Comparison of ENCODE assay signal across 11 mouse cellular contexts in the genomic region with DNA sequence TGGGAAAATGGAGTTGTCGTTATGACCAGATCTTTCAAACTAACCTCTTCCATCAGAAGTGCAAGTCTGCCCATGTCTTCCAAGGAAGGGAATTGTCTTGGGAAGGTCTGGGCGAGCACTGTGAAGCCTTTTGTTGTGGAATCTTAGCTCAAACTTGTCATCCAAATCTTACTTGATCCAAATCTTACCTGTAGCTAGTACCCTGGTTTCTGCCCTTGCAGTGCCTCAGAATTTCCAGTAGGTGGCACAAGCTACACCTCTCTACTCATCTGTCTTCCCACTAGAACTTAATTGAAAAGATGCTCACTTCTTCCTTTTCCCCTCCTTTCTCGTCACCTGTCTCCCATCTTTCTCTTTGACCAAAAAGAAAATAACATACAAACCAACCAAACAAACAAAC. TPM values are rescaled to one million over a fixed set of nuclear protein-coding genes. Genes with fewer than 3 reads are reported as not detected.
DNase-seq lines count a peak whose midpoint lies in the region; ATAC-seq and TF ChIP-seq lines count a peak whose summit lies in the region.
"Had no signal": no experiment of that assay in that cellular context is flagged by ENCODE, and none has a peak within 500 bp of the region (broad histone marks: within the 10 kb centered on the region; RNA-seq: fewer than 3 reads in every experiment).

No protein-coding gene starts in this region.

- in situ Hi-C loops in ES-E14 (cut with MboI; ENCODE audit: low sequenced_read_pairs in 2 of 2, unreplicated experiment in 2 of 2) = loop anchor here (10.0 to 25.0 kb wide), 2 partner anchors 594 to 602 kb away; no protein-coding TSS in a partner anchor

- intact Hi-C loops in heart, postnatal 25 days (cut with DNase I) = loop anchor here (5.0 kb wide), 1 partner anchor 397 kb away; no protein-coding TSS in a partner anchor

- no peaks in the 10 kb centered on the region for H3K4me1 ChIP-seq in heart, postnatal 0 days (ENCODE audit: control insufficient read depth, insufficient read depth)
- no peaks in the 10 kb centered on the region for H3K4me1 ChIP-seq in midbrain, embryonic 14.5 days (ENCODE audit: control insufficient read depth, insufficient read depth, low read length)
- H3K4me1 ChIP-seq in midbrain, embryonic 10.5 days = peaks cover 27% of the 10 kb centered on the region
- no peaks in the 10 kb centered on the region for H3K4me1 ChIP-seq in ES-E14 (ENCODE audit: control insufficient read depth in 2 of 2, insufficient read depth in 2 of 2, low read length in 2 of 2, poor library complexity in 1 of 2)
- H3K4me1 ChIP-seq: heart, embryonic 15.5 days had no signal

- H3K27me3 ChIP-seq in heart, postnatal 0 days (ENCODE audit: control insufficient read depth, insufficient read depth, low read length) = no peaks in the 10 kb centered on the region
- H3K27me3 ChIP-seq in midbrain, embryonic 14.5 days (ENCODE audit: control insufficient read depth, insufficient read depth, low read length) = no peaks in the 10 kb centered on the region
- H3K27me3 ChIP-seq in midbrain, embryonic 10.5 days (ENCODE audit: low read depth, poor library complexity, severe bottlenecking) = no peaks in the 10 kb centered on the region
- H3K27me3 ChIP-seq: heart, embryonic 15.5 days had no signal

- TF ChIP-seq CTCF in heart, postnatal 0 days (IDR thresholded peaks at IDR 0.05; ENCODE audit: low read depth) = peak; percentile 49

- no peak overlapping the region for H3K9ac ChIP-seq in heart, postnatal 0 days (replicated peaks; ENCODE audit: low read depth, low read length)
- no peak overlapping the region for H3K9ac ChIP-seq in midbrain, embryonic 14.5 days (replicated peaks; ENCODE audit: low read length)
- H3K9ac ChIP-seq in ES-E14 (ENCODE audit: insufficient read depth, low read depth, low read length, poor library complexity, severe bottlenecking) = no peak overlapping the region
- H3K9ac ChIP-seq: heart, embryonic 15.5 days had no signal

- no peak for TF ChIP-seq EP300 in heart, postnatal 0 days (IDR thresholded peaks at IDR 0.05; ENCODE audit: low read depth)

- no peak for DNase-seq in heart, postnatal 0 days (ENCODE audit: low spot score)
- no peak for DNase-seq in heart, postnatal 25 days (ENCODE audit: low spot score)
- DNase-seq in midbrain, embryonic 14.5 days = peak; percentile 46
- DNase-seq in midbrain, embryonic 10.5 days (ENCODE audit: low spot score) = no peak
- DNase-seq in ES-E14 (ENCODE audit: low read depth, low spot score) = no peak
- DNase-seq in naive thymus-derived CD4-positive, alpha-beta T cell, adult 2 months (ENCODE audit: low read depth) = peak; percentile 41
- no peak for DNase-seq in kidney, adult 18-20 months
- DNase-seq: kidney, postnatal 14 days; right cerebral cortex, adult 18-20 months had no signal

- no peak overlapping the region for H3K4me2 ChIP-seq in heart, postnatal 0 days (ENCODE audit: low read depth, low read length)
- H3K4me2 ChIP-seq in midbrain, embryonic 14.5 days (ENCODE audit: low read length) = no peak overlapping the region
- H3K4me2 ChIP-seq: heart, embryonic 15.5 days had no signal

- H3K36me3 ChIP-seq in heart, postnatal 0 days (replicated peaks; ENCODE audit: control insufficient read depth, insufficient read depth, low read length) = no peaks in the 10 kb centered on the region
- H3K36me3 ChIP-seq in midbrain, embryonic 14.5 days (ENCODE audit: control insufficient read depth, insufficient read depth, low read length) = peaks cover 13% of the 10 kb centered on the region
- H3K36me3 ChIP-seq in midbrain, embryonic 10.5 days = 0 out of 2 replicates have a peak, but pooled peaks cover 3% of the 10 kb centered on the region
- H3K36me3 ChIP-seq in ES-E14 (ENCODE audit: control insufficient read depth, insufficient read depth, low read length, poor library complexity, severe bottlenecking) = no peaks in the 10 kb centered on the region
- H3K36me3 ChIP-seq: heart, embryonic 15.5 days had no signal

- H3K9me3 ChIP-seq in heart, postnatal 0 days (replicated peaks; ENCODE audit: control insufficient read depth, low read length) = no peaks in the 10 kb centered on the region
- H3K9me3 ChIP-seq in midbrain, embryonic 14.5 days (ENCODE audit: control insufficient read depth, low read length) = no peaks in the 10 kb centered on the region
- H3K9me3 ChIP-seq in midbrain, embryonic 10.5 days (replicated peaks) = no peaks in the 10 kb centered on the region
- H3K9me3 ChIP-seq in ES-E14 (ENCODE audit: control insufficient read depth, insufficient read depth, low read depth, low read length) = no peaks in the 10 kb centered on the region
- H3K9me3 ChIP-seq: heart, embryonic 15.5 days had no signal

- H3K27ac ChIP-seq in heart, postnatal 0 days (ENCODE audit: low read depth) = no peak overlapping the region
- no peak overlapping the region for H3K27ac ChIP-seq in midbrain, embryonic 14.5 days (replicated peaks; ENCODE audit: low read depth, low read length)
- H3K27ac ChIP-seq in midbrain, embryonic 10.5 days (replicated peaks) = no peak overlapping the region
- no peak overlapping the region for H3K27ac ChIP-seq in ES-E14 (ENCODE audit: insufficient read depth, low read depth, low read length, poor library complexity, severe bottlenecking)
- H3K27ac ChIP-seq: heart, embryonic 15.5 days had no signal

- WGBS in heart, postnatal 0 days = 70% methylated on average over 3 of the region's 3 CpGs
- WGBS in midbrain, embryonic 14.5 days = 71% methylated on average over 3 of the region's 3 CpGs
- WGBS in midbrain, embryonic 10.5 days = 74% methylated on average over 3 of the region's 3 CpGs

- ATAC-seq in heart, postnatal 0 days (ENCODE audit: insufficient read depth, low read depth) = no peak
- ATAC-seq in midbrain, embryonic 14.5 days (ENCODE audit: low FRiP score, low TSS enrichment) = no peak
- ATAC-seq in megakaryocyte, adult 5-6 weeks (ENCODE audit: poor library complexity, severe bottlenecking) = no peak

- H3K4me3 ChIP-seq in heart, postnatal 0 days (ENCODE audit: low read depth, low read length) = no peak overlapping the region
- no peak overlapping the region for H3K4me3 ChIP-seq in midbrain, embryonic 14.5 days (replicated peaks; ENCODE audit: low read depth, low read length)
- no peak overlapping the region for H3K4me3 ChIP-seq in midbrain, embryonic 10.5 days
- no peak overlapping the region for H3K4me3 ChIP-seq in ES-E14 (ENCODE audit: insufficient read depth in 1 of 2, low read depth in 1 of 2, low read length in 2 of 2, poor library complexity in 1 of 2, severe bottlenecking in 1 of 2)
- H3K4me3 ChIP-seq: heart, embryonic 15.5 days had no signal

TF ChIP-seq in ES-E14, 5 proteins besides CTCF, POLR2A, EP300 and RAD21:
- TF ChIP-seq ZC3H11A (IDR thresholded peaks at IDR 0.05; ENCODE audit: borderline replicate concordance, low read depth, low read length) (peak; percentile 53; the same call in 1 of the 2 replicates), MAFK (IDR thresholded peaks at IDR 0.05; ENCODE audit: insufficient read depth, low read depth, low read length) (no peak)
TF ChIP-seq in ES-E14: peak in this region for 1.

RNA-seq across cellular contexts. Expression of gene Lonrf2, which starts 47.6 kb away (rescaled TPM):
- 0.42 and 1.7 TPM in 2 replicates for total RNA-seq in heart, postnatal 0 days (2014; rRNA removed; ENCODE audit: low replicate concordance)
- polyA plus RNA-seq in heart, postnatal 0 days (2015; fragmentation: Nextera tagmentation; extraction: Ambion mirVana) = 0.33 and 0.41 TPM in 2 replicates
- 1 to 10 TPM; 3.4 to 4.2 TPM for total RNA-seq in heart, postnatal 25 days (2021)
- polyA plus RNA-seq in midbrain, embryonic 14.5 days (2014; fragmentation: Nextera tagmentation; extraction: Ambion mirVana) = 21.4 and 28.1 TPM in 2 replicates
- 2.2 and 3.0 TPM in 2 replicates for polyA plus RNA-seq in midbrain, embryonic 10.5 days (2016; fragmentation: Nextera tagmentation; extraction: Ambion mirVana)
- 0.69 and 1.5 TPM in 2 replicates for total RNA-seq in ES-E14 (2012; rRNA removed)
- 0.11 TPM in 1 of 2 replicates, not detected in the other for total RNA-seq in megakaryocyte, adult 5-6 weeks (2015)
- total RNA-seq in megakaryocyte, adult 5-6 weeks (2017) = 0.07 and 0.08 TPM in 2 replicates

Comparison
In these comparisons a context has a peak if more than half of its experiments do, and no peak if none do; other contexts are left out.
1. DNase-seq: peak in midbrain, embryonic 14.5 days (single experiment) and naive thymus-derived CD4-positive, alpha-beta T cell, adult 2 months (single experiment); none in heart, postnatal 0 days (single experiment), heart, postnatal 25 days (single experiment), midbrain, embryonic 10.5 days (single experiment), ES-E14 (single experiment) and kidney, adult 18-20 months (single experiment).